Mouse (Mus musculus) myocyte (in vitro differentiated cells): ENCODE results near the gene Vasn.

Experiments used
- CEBPB ChIP-seq: IDR thresholded peaks from 2 replicates; pipeline ENCODE4 v1.6.1; 2011; ENCODE audit warnings: mild to moderate bottlenecking, moderate library complexity; ENCODE audit not compliant: poor library complexity, insufficient read depth, severe bottlenecking
- E2F4 ChIP-seq: IDR thresholded peaks from one replicate; pipeline ENCODE4 v1.6.1; 2011; ENCODE audit warnings: mild to moderate bottlenecking, control low read depth, moderate library complexity; ENCODE audit not compliant: insufficient read depth
- MYOD1 ChIP-seq, 3 experiments: IDR thresholded peaks; one replicate each; pipeline ENCODE4 v1.6.1; 2011; ENCODE audit warnings: control low read depth in 2 of 3, low read depth in 2 of 3, mild to moderate bottlenecking in 2 of 3, moderate library complexity in 1 of 3; ENCODE audit not compliant: insufficient read length in 2 of 3, control insufficient read depth in 1 of 3
- MYOG ChIP-seq, 3 experiments: IDR thresholded peaks; one replicate each; pipeline ENCODE4 v1.6.1; 2011; ENCODE audit warnings: control low read depth in 2 of 3, low read depth in 2 of 3, mild to moderate bottlenecking in 2 of 3; ENCODE audit not compliant: insufficient read length in 2 of 3, control insufficient read depth in 1 of 3, insufficient read depth in 1 of 3
- POLR2A ChIP-seq: IDR thresholded peaks from one replicate; pipeline ENCODE4 v1.6.1; 2011; ENCODE audit warnings: low read depth, mild to moderate bottlenecking, control low read depth, moderate library complexity; ENCODE audit not compliant: insufficient read length
- POLR2AphosphoS2 ChIP-seq: IDR thresholded peaks from one replicate; pipeline ENCODE4 v1.6.1; 2011; ENCODE audit warnings: low read depth, control low read depth; ENCODE audit not compliant: insufficient read length
- REST ChIP-seq: IDR thresholded peaks from one replicate; pipeline ENCODE4 v1.6.1; 2011; ENCODE audit warnings: mild to moderate bottlenecking, control low read depth, moderate library complexity; ENCODE audit not compliant: insufficient read depth, insufficient read length
- SRF ChIP-seq: IDR thresholded peaks from one replicate; pipeline ENCODE4 v1.6.1; 2011; ENCODE audit warnings: low read depth; ENCODE audit not compliant: control insufficient read depth, insufficient read length
- TCF12 ChIP-seq: IDR thresholded peaks from one replicate; pipeline ENCODE4 v1.6.1; 2011; ENCODE audit warnings: mild to moderate bottlenecking, control low read depth; ENCODE audit not compliant: poor library complexity, insufficient read depth, severe bottlenecking
- USF1 ChIP-seq: IDR thresholded peaks from one replicate; pipeline ENCODE4 v1.6.1; 2011; ENCODE audit warnings: low read depth, mild to moderate bottlenecking, control low read depth, moderate library complexity

DNA sequence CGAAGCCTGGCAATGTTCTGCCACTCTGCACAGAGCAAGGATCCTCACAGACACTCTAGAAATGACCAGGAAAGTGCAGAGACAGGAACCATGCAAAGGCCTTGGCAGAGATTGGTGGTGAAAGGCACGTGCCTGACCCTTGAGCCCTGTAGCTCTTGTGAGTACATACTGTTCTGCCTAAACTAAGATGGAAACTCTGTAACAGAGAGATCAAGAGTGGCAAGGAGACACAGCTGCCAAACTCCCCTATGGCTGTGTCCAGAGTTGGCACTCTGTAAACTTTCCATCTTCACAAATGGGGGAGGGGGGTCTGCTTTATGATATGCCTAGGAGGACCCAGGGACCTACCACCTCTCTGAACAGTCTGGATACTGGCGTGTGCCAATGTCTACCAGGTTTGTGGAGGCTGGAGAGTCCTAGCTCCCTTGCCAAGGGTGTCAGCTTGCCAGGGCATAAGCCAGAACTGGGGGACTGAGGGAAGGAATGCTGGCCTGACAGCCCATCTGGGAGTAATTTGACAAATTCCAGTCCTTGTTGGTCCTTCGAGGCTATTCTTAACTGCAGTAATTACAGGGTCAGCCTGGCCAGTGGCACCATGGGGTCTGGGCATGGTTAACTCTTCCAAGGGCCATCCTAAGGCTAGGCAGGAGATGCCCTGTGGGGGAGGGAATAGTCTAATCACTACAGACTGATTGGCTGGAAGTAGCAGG, 13.1 kb downstream of the Vasn start:
- TF ChIP-seq MYOD1 (IDR thresholded peaks at IDR 0.05; ENCODE audit: control insufficient read depth in 1 of 3, insufficient read length in 2 of 3, low read depth in 2 of 3): no peak
- TF ChIP-seq POLR2A: no peak
- no peak for TF ChIP-seq MYOG (IDR thresholded peaks at IDR 0.05; ENCODE audit: control insufficient read depth in 1 of 3, insufficient read depth in 1 of 3, insufficient read length in 2 of 3, low read depth in 2 of 3)
- TF ChIP-seq USF1: no peak
- TF ChIP-seq REST: no peak
- no peak for TF ChIP-seq TCF12
- TF ChIP-seq E2F4: no peak
- no peak for TF ChIP-seq SRF
- no peak for TF ChIP-seq CEBPB
- TF ChIP-seq POLR2AphosphoS2: no peak
